Comparison of ENCODE assay signal across 17 mouse cellular contexts in the genomic region with DNA sequence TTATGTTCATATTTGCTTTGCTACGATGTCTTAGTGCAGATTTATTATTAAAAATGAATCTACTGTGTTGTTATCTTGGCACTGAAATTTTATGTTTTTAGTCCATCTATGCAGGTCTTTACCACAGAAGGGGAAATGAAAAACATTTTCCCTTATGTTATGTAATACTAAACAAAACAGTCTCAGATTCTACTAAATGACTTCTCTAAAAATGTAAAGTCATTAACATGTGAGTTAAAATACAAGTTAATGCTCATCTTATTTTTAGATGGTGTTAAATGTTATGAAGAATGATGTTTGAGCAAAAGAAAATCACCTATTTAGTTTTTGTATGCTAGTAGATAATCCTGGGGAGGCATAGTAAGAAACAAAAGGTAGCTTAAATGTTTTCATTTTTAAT.
DNase-seq lines count a peak whose midpoint lies in the region; ATAC-seq and TF ChIP-seq lines count a peak whose summit lies in the region.
"Had no signal": no experiment of that assay in that cellular context is flagged by ENCODE, and none has a peak within 500 bp of the region (broad histone marks: within the 10 kb centered on the region; RNA-seq: fewer than 3 reads in every experiment).

No protein-coding gene starts in this region.

- H3K4me2 ChIP-seq in forebrain, embryonic 15.5 days (replicated peaks) = 0 out of 2 replicates have a peak overlapping the region, but pooled peaks have one; percentile 28
- no peak overlapping the region for H3K4me2 ChIP-seq in midbrain, embryonic 11.5 days
- H3K4me2 ChIP-seq in hindbrain, postnatal 0 days (ENCODE audit: low read depth, low read length) = peak overlapping the region; percentile 42
- no peak overlapping the region for H3K4me2 ChIP-seq in heart, embryonic 12.5 days
- H3K4me2 ChIP-seq: liver, embryonic 11.5 days; lung, embryonic 15.5 days; stomach, embryonic 15.5 days had no signal

- 0 out of 2 replicates have a peak overlapping the region, but pooled peaks have one; percentile 16 for H3K4me3 ChIP-seq in forebrain, embryonic 15.5 days
- H3K4me3 ChIP-seq in forebrain, embryonic 10.5 days = no peak overlapping the region
- H3K4me3 ChIP-seq in midbrain, embryonic 11.5 days (ENCODE audit: low read depth, low read length) = no peak overlapping the region
- H3K4me3 ChIP-seq in midbrain, embryonic 10.5 days = no peak overlapping the region
- peak overlapping the region; percentile 22 for H3K4me3 ChIP-seq in hindbrain, postnatal 0 days (ENCODE audit: low read length)
- H3K4me3 ChIP-seq in lung, adult 2 months (replicated peaks; ENCODE audit: extremely low read depth, low read depth, low read length) = no peak overlapping the region
- no peak overlapping the region for H3K4me3 ChIP-seq in heart, embryonic 12.5 days
- H3K4me3 ChIP-seq: heart, embryonic 10.5 days; lung, embryonic 15.5 days; megakaryocyte, embryonic 14.5 days; stomach, embryonic 15.5 days had no signal

- no peaks in the 10 kb centered on the region for H3K36me3 ChIP-seq in forebrain, embryonic 15.5 days
- peaks cover 6% of the 10 kb centered on the region for H3K36me3 ChIP-seq in forebrain, embryonic 10.5 days (replicated peaks)
- no peaks in the 10 kb centered on the region for H3K36me3 ChIP-seq in midbrain, embryonic 11.5 days (ENCODE audit: control insufficient read depth, insufficient read depth, low read length)
- H3K36me3 ChIP-seq in midbrain, embryonic 10.5 days = no peaks in the 10 kb centered on the region
- no peaks in the 10 kb centered on the region for H3K36me3 ChIP-seq in hindbrain, postnatal 0 days (ENCODE audit: insufficient read depth, low read length)
- no peaks in the 10 kb centered on the region for H3K36me3 ChIP-seq in splenic B cell, adult 2 months (ENCODE audit: control insufficient read depth, insufficient read depth, low read length, poor library complexity, severe bottlenecking)
- no peaks in the 10 kb centered on the region for H3K36me3 ChIP-seq in heart, embryonic 12.5 days
- H3K36me3 ChIP-seq: lung, embryonic 15.5 days; stomach, embryonic 15.5 days had no signal

- peaks cover 8% of the 10 kb centered on the region for H3K4me1 ChIP-seq in forebrain, embryonic 15.5 days
- peaks cover 28% of the 10 kb centered on the region for H3K4me1 ChIP-seq in forebrain, embryonic 10.5 days
- peaks cover 4% of the 10 kb centered on the region; the same call in 1 of the 2 replicates for H3K4me1 ChIP-seq in midbrain, embryonic 11.5 days (ENCODE audit: control insufficient read depth, insufficient read depth, low read length)
- peaks cover 13% of the 10 kb centered on the region for H3K4me1 ChIP-seq in midbrain, embryonic 10.5 days
- peaks cover 3% of the 10 kb centered on the region; the same call in 1 of the 2 replicates for H3K4me1 ChIP-seq in hindbrain, postnatal 0 days (ENCODE audit: insufficient read depth, low read length)
- peaks cover 2% of the 10 kb centered on the region; the same call in 1 of the 2 replicates for H3K4me1 ChIP-seq in lung, adult 2 months (ENCODE audit: control insufficient read depth, insufficient read depth, low read length)
- H3K4me1 ChIP-seq in heart, embryonic 12.5 days (replicated peaks) = peaks cover 22% of the 10 kb centered on the region; the same call in 1 of the 2 replicates
- H3K4me1 ChIP-seq: lung, embryonic 15.5 days; stomach, embryonic 15.5 days had no signal

- TF ChIP-seq POLR2A in lung, adult 2 months (IDR thresholded peaks at IDR 0.05; ENCODE audit: borderline replicate concordance, extremely low read depth, low read depth, low read length) = no peak

- no peaks in the 10 kb centered on the region for H3K9me3 ChIP-seq in forebrain, embryonic 15.5 days
- no peaks in the 10 kb centered on the region for H3K9me3 ChIP-seq in forebrain, embryonic 10.5 days
- no peaks in the 10 kb centered on the region for H3K9me3 ChIP-seq in midbrain, embryonic 11.5 days (ENCODE audit: control insufficient read depth, low read length)
- no peaks in the 10 kb centered on the region for H3K9me3 ChIP-seq in midbrain, embryonic 10.5 days (replicated peaks)
- no peaks in the 10 kb centered on the region for H3K9me3 ChIP-seq in hindbrain, postnatal 0 days (ENCODE audit: low read length)
- H3K9me3 ChIP-seq in heart, embryonic 12.5 days (replicated peaks) = no peaks in the 10 kb centered on the region
- H3K9me3 ChIP-seq: heart, embryonic 10.5 days; lung, embryonic 15.5 days; megakaryocyte, embryonic 14.5 days; stomach, embryonic 15.5 days had no signal

- peak overlapping the region; percentile 43; the same call in 1 of the 2 replicates for H3K9ac ChIP-seq in forebrain, embryonic 15.5 days (replicated peaks)
- no peak overlapping the region for H3K9ac ChIP-seq in midbrain, embryonic 11.5 days (ENCODE audit: low read length)
- H3K9ac ChIP-seq in hindbrain, postnatal 0 days (replicated peaks; ENCODE audit: low read length) = peak overlapping the region; percentile 6; the same call in 1 of the 2 replicates
- H3K9ac ChIP-seq in heart, embryonic 12.5 days = no peak overlapping the region
- H3K9ac ChIP-seq: lung, embryonic 15.5 days; stomach, embryonic 15.5 days had no signal

- 91% methylated on average over 1 of the region's 1 CpGs for WGBS in forebrain, embryonic 15.5 days
- 96% methylated on average over 1 of the region's 1 CpGs for WGBS in forebrain, embryonic 10.5 days
- WGBS in midbrain, embryonic 11.5 days = 92% methylated on average over 1 of the region's 1 CpGs
- 95% methylated on average over 1 of the region's 1 CpGs for WGBS in midbrain, embryonic 10.5 days
- 73% methylated on average over 1 of the region's 1 CpGs for WGBS in hindbrain, postnatal 0 days
- WGBS in lung, adult 2 months = 73% methylated on average over 1 of the region's 1 CpGs
- 97% methylated on average over 1 of the region's 1 CpGs for WGBS in heart, embryonic 12.5 days

- H3K27ac ChIP-seq in forebrain, embryonic 15.5 days (replicated peaks) = peak overlapping the region; percentile 84
- no peak overlapping the region for H3K27ac ChIP-seq in forebrain, embryonic 10.5 days
- no peak overlapping the region for H3K27ac ChIP-seq in midbrain, embryonic 11.5 days (ENCODE audit: low read depth, low read length)
- no peak overlapping the region for H3K27ac ChIP-seq in midbrain, embryonic 10.5 days (replicated peaks)
- H3K27ac ChIP-seq in hindbrain, postnatal 0 days = peak overlapping the region; percentile 83
- H3K27ac ChIP-seq in heart, embryonic 12.5 days (ENCODE audit: poor library complexity, severe bottlenecking) = no peak overlapping the region
- H3K27ac ChIP-seq: heart, embryonic 10.5 days; lung, embryonic 15.5 days; stomach, embryonic 15.5 days had no signal

- ATAC-seq in forebrain, embryonic 15.5 days (replicated peaks) = no peak
- no peak for ATAC-seq in midbrain, embryonic 11.5 days (ENCODE audit: low FRiP score)
- no peak for ATAC-seq in hindbrain, postnatal 0 days
- no peak for ATAC-seq in heart, embryonic 12.5 days (ENCODE audit: insufficient number of reproducible peaks, low FRiP score)
- ATAC-seq: Patski had no signal

- TF ChIP-seq CTCF in hindbrain, postnatal 0 days (IDR thresholded peaks at IDR 0.05; ENCODE audit: low read depth) = no peak
- no peak for TF ChIP-seq CTCF in lung, adult 2 months (IDR thresholded peaks at IDR 0.05; ENCODE audit: insufficient read depth, low read length)

- DNase-seq in forebrain, embryonic 10.5 days (ENCODE audit: extremely low spot score, low spot score) = no peak
- peak; percentile 45 for DNase-seq in midbrain, embryonic 11.5 days (ENCODE audit: low spot score, missing footprints)
- DNase-seq in midbrain, embryonic 10.5 days (ENCODE audit: low spot score) = no peak
- no peak for DNase-seq in hindbrain, postnatal 0 days (ENCODE audit: low spot score)
- DNase-seq in splenic B cell, adult 2 months (ENCODE audit: low read depth, low spot score) = peak; percentile 19
- DNase-seq in lung, adult 2 months = no peak
- DNase-seq: gastrocnemius, postnatal 14 days; kidney, adult 2 months; kidney, postnatal 25 days had no signal

- no peaks in the 10 kb centered on the region for H3K27me3 ChIP-seq in forebrain, embryonic 15.5 days
- no peaks in the 10 kb centered on the region for H3K27me3 ChIP-seq in forebrain, embryonic 10.5 days (ENCODE audit: poor library complexity, severe bottlenecking)
- no peaks in the 10 kb centered on the region for H3K27me3 ChIP-seq in midbrain, embryonic 11.5 days (ENCODE audit: control insufficient read depth, insufficient read depth, low read length)
- H3K27me3 ChIP-seq in midbrain, embryonic 10.5 days (ENCODE audit: low read depth, poor library complexity, severe bottlenecking) = no peaks in the 10 kb centered on the region
- H3K27me3 ChIP-seq in hindbrain, postnatal 0 days (ENCODE audit: insufficient read depth, low read length) = no peaks in the 10 kb centered on the region
- no peaks in the 10 kb centered on the region for H3K27me3 ChIP-seq in splenic B cell, adult 2 months (ENCODE audit: control insufficient read depth, insufficient read depth, low read length, poor library complexity, severe bottlenecking)
- H3K27me3 ChIP-seq in heart, embryonic 12.5 days (replicated peaks) = no peaks in the 10 kb centered on the region
- H3K27me3 ChIP-seq: lung, embryonic 15.5 days; megakaryocyte, embryonic 14.5 days; Patski; stomach, embryonic 15.5 days had no signal

Comparison
In these comparisons a context has a peak if more than half of its experiments do, and no peak if none do; other contexts are left out.
1. H3K27ac ChIP-seq: peak in forebrain, embryonic 15.5 days (single experiment) and hindbrain, postnatal 0 days (single experiment); none in forebrain, embryonic 10.5 days (single experiment), midbrain, embryonic 11.5 days (single experiment), midbrain, embryonic 10.5 days (single experiment) and heart, embryonic 12.5 days (single experiment).
2. H3K4me3 ChIP-seq: peak in forebrain, embryonic 15.5 days (single experiment) and hindbrain, postnatal 0 days (single experiment); none in forebrain, embryonic 10.5 days (single experiment), midbrain, embryonic 11.5 days (single experiment), midbrain, embryonic 10.5 days (single experiment), lung, adult 2 months (single experiment) and heart, embryonic 12.5 days (single experiment).
3. DNase-seq: peak in midbrain, embryonic 11.5 days (single experiment) and splenic B cell, adult 2 months (single experiment); none in forebrain, embryonic 10.5 days (single experiment), midbrain, embryonic 10.5 days (single experiment), hindbrain, postnatal 0 days (single experiment) and lung, adult 2 months (single experiment).
4. H3K4me2 ChIP-seq: peak in forebrain, embryonic 15.5 days (single experiment) and hindbrain, postnatal 0 days (single experiment); none in midbrain, embryonic 11.5 days (single experiment) and heart, embryonic 12.5 days (single experiment).
5. H3K9ac ChIP-seq: peak in forebrain, embryonic 15.5 days (single experiment) and hindbrain, postnatal 0 days (single experiment); none in midbrain, embryonic 11.5 days (single experiment) and heart, embryonic 12.5 days (single experiment).